Mouse (Mus musculus) adrenal gland, adult (tissue): ENCODE data around the gene Opcml.

Experiments used
- DNase-seq, 2 experiments: peaks; one replicate each; pipeline ENCODE4 v3.0.0; 2022 to 2023; ENCODE audit warnings: low spot score in 1 of 2; ENCODE audit not compliant: inconsistent age in 2 of 2

The Opcml gene

GRCm38 (mm10) chr9:28306364-28307121 is 516.0 kb downstream of the Opcml start:
- DNase-seq, result peak in 1 of 2 experiments; percentile 59

DNA sequence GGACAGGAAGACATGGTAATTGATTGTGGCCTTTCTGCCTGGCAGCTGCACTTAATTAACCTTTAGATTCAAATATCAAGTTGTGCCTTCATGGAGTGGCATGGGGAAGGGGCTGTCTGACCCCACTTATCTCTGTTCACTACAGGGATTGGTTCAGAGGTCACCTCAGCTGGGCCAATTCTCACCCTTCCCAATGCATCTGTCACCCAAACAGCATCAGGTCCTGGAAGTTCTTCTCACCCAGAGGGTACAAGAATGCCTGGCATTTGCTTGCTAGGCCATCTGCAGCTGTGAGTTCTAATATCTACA is 516.5 kb downstream of the Opcml start:
- no peak for DNase-seq

GRCm38 (mm10) chr9:28307481-28308050 is 517.0 kb downstream of the Opcml start:
- no peak for DNase-seq

DNA sequence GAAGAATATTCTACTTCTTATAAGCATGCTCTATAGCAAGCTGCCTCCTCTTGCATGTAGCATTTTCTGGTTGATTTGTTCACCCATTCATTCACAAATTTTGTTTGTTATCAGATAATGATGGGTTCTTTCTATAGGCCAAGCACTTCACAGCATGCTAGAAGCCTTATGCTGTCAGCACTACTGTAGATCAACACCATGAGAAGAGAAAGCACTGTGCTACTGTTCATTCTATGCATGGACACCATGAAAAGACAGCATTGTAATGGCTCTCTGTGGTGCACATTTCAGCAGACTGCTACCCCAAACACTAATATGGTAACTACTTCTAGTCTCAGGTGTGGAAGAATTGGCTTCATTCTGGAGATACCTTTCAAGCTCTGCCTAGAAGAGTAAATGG is 527.3 kb downstream of the Opcml start:
- no peak for DNase-seq

DNA sequence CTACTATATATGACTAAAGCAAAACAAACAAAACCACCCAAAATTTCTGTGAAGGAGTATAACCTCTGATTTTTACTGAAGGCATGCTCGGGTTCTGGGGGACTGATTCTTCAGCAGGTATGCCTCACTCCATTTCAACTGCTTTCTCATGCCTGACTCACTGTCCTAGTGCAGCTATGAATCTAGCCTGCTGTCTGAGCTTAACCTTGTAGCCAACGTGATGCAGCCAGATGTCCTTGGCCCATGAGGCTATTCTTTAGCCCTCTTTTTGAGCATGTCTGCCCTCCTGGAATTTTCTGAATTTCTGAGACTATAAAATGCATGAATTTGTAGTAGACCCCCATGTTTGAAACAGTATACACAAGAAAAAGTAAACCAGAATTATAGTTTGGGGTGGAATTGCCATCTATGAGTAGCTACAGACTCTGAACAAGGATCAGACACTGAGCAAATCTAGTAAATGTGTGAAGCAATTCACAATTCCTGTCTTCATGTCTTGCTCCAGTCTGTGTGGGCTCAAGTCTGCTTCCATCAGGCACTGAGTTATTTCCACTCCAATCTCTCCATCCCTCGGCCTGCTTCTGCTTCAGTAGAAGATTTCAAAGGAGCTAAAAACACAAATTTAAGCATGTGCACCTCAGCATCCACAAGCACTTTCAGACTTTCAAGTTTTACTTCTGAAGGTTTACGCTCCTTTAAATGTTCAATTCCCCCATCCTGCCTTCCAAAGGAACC is 528.6 kb downstream of the Opcml start:
- peak; percentile 77 to 89 for DNase-seq

GRCm38 (mm10) chr9:28319802-28320201 is 529.2 kb downstream of the Opcml start:
- DNase-seq, result peak in 1 of 2 experiments; percentile 34

DNA sequence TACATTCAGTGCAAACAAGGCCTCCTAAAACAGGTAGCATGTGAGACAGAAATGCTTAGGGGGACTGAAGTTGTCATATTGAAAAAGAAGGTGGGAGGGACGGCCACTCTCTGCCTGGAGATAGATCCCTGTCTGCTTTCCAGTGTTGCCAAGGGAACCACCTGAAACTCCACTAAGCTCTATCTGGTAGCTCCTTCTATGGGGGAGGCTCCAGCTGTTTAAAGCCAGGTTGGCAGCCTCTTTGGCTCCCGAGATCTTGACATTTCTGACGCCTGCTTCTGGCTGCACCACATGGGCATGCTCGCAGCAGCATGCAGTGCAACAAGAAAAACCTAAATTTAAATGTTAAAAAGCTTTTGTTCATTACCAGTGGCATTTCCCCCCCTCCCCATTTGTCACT is 537.4 kb downstream of the Opcml start:
- no peak for DNase-seq

GRCm38 (mm10) chr9:28328434-28328833 is 537.9 kb downstream of the Opcml start:
- DNase-seq, result no peak

DNA sequence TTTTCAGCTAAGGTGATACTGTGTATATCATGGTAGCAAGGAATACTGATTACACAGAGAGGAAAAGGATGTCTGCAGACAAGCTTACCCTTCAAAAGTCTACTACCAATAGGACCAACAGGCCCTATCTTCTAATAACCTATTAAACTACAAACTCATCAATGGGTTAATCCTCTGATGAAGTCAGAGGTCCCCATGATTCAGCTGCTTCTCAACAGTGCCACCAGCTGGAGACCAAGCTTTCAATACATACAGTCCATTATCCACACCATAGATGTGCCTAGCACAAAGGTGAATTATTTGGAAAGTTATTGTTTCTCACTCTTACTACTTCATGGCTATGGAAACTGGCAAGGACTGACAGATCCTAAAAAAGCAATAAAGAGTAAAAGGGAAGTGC is 538.9 kb downstream of the Opcml start:
- DNase-seq, result peak in 1 of 2 experiments; percentile 71

DNA sequence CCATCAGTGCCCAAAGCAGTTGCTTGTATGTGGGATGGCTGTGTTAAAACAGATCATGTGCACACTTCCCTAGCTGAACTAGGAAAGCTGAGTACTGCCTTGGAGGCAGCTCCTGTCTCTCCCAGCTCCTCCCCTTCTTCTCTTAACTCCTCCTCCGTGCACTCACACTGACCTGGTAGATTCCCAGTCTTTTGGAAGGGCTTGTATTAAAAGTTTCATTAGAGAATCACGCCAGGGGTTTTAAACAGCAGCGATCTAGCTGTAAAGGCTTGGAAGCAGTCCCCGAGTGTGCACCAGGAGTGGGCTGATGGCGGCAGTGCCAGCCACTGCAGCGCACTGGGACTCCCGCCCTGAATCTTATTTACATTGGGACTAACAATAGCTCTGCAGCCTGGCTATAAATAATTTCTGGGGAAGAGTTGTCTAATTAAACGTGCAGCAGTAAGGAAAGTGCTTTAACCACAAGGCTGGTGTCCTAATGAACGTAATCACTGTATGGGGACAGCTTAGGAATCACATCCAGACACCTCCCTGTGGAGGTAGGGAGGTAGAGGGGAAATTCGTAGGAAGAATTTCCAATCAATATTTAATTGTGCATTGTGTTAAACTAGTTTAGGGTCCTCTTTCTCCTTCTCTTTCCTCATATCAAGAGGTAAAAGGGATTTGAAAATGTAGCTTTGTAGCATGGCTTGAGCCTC is 546.1 kb downstream of the Opcml start:
- no peak for DNase-seq

- no peak for DNase-seq
Observed at GRCm38 (mm10) chr9:28337837-28338236, 547.3 kb downstream of the Opcml start.

GRCm38 (mm10) chr9:28354978-28355377 is 564.4 kb downstream of the Opcml start:
- no peak for DNase-seq

GRCm38 (mm10) chr9:28357946-28358345 is 567.4 kb downstream of the Opcml start:
- no peak for DNase-seq

- no peak for DNase-seq
Observed at GRCm38 (mm10) chr9:28360691-28361090, 570.1 kb downstream of the Opcml start.

DNA sequence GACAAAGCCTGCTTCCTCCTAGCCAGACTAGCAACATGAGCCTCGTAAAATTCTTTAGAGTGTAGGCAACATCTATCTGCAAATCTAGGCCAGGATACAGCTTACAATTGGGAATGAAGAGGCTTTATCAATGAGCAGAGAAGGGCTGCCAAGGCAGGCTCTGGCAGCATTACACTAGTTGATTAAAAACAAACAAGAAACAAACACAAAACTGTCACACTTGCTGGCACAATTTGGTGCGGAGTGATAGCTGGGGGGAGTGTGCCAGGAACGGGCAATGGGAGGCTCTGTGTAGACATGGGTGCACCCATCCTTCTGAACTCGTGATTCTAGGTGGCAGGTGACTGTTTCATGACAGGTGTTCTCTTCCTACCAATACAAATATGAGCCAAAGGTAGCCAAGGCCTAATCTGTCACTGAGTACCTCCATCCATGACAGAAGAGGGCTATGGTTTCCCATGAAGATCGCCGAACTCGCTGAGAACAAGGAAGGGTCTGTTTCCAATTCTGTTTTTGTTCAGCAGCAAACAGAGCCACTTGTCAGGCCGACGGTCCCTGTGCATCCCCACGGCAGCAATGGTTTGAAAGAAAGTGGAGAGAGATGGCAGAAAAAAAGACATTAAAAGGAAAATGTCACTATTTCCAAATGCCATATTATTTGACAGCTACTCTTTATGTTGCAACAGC is 574.0 kb downstream of the Opcml start:
- no peak for DNase-seq

- DNase-seq, result no peak
Observed at GRCm38 (mm10) chr9:28365160-28365473, 574.5 kb downstream of the Opcml start.

DNA sequence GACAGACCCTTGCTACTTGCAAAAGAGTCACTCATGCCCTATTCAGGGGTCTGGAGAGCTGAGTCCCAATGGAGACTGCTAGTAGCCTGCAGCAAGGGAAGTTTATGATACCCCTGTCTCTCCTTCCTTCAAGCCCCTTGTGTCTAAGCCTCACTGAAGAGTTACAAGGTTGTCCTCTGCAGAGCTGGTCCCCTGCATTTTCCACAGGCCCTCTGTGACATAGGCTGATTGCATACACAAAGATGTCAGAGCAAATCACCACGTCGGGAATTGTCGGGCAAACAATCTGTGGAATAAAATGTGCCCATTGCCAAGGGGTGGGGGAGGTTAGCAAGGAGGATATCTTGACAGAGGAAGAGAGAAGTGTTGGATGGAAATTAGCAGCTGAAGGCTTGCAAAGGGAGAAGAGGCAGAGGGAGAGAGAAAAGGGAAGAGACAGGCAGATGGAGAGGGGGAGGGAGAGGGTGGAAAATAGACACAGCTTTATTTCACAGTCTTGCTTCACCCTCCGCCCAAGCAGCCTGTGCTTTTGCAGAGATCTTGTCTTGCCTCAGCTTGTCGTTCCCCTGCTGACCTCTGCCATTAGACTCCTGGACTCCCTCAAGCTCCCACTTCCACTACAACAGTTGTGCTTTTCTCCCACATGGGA is 596.1 kb downstream of the Opcml start:
- DNase-seq, result no peak

DNA sequence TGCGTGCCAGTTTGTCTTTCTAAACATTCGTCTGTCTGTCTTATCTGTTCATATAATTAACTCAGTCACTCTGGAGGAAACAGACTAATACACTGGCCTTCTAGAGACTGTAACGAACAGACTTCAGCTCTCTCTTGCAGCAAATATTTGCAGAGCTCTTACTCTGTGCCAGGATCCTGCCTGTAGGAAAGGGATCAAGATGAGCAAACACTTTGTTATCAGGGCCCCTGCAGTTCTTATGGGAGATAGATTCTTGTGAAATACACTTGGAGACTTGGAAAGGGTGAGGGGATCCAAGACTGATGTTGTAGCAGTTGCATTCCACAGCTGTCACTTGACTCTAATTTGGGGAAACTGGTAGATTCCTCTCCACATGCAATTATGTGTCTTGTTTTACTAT is 604.6 kb downstream of the Opcml start:
- DNase-seq, result no peak

GRCm38 (mm10) chr9:28395638-28396037 is 605.1 kb downstream of the Opcml start:
- no peak for DNase-seq

DNA sequence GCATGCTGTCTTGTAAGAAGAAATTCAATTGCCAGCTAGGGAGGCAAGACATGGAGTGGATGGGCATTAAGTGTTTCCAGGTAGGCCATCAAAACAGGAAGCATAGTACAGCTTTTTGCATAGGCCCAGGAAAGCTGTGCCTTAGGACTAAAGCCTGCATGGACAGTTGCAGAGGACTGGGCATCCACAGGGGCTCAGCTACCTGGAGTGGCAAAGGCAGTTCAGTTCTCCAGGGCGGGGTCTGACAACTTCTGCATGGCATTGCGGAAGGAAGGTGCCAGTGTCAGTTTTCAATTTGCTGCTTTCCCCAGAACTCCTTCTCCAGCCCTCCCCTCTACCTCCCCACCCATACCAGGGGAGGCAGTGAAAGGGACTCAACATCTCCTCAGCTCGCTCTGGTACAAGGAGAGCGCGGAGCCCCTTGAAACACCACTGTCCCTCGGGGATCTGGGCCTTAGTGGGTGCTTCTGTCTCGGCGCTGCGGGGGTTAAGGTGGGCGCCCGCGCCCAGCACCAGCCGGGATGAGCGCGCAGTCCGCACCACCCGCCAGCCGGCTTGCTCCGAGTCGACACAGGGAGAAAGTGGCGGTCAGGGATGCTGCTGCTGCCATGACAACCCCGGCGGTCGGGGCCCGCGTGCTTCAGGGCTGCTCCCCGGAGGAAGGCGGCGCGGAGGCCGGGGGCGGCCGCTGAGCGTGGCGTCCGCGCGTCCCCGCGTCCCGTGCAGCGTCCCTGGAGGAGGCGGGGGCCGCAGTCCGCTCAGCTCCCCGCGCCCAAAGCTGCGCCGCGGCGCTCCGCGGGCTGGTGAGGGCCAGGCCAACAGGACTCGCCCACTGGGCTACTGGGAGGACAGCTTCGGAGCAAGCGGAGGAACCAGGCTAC is 612.4 kb downstream of the Opcml start:
- peak; percentile 27 to 59 for DNase-seq
